Mouse (Mus musculus): ENCODE measurements around the gene Rab11fip4.

DNA sequence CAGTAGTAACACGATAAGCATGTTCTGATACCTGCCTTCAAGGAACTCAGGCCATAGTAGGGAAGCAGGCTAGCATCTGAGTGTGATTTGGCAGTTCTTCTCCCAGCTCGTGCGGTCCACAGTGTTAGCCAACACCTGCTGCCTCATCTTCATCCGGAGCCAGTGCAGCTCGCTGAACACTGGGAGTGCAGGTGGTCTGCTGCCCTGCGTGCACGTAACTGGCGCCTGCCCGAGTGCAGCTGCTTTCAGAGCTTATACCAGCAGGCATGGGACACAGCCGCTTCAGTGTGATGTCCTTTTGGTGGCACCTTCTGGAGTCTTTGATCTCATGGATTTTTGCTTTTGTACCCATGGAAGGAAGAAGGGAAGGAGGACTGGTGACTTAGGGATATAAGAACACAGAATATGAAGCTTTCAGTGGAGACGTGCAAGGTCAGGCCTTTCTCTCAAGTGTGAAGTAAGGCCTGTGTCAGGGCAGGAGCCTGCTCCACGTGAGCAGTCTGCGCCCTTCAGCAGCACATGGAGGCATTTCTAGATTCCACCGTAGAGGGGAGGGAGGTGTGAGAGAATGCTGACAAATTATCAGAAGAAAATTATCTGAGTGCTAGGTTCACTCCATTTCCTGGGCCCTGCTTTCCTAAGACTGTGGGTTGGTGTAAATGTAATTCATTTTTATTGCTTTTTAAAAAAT lies 15.5 kb upstream of the Rab11fip4 start:
- TF ChIP-seq CTCF (conservative IDR thresholded peaks at IDR 0.05; ENCODE audit: insufficient read depth, insufficient read length, low read depth, low read length), result no peak
- no peak for TF ChIP-seq POLR2A (IDR thresholded peaks at IDR 0.05; ENCODE audit: low read depth, low read length)
